Mouse (Mus musculus) testis, adult 2 months (tissue): ENCODE data around the gene Stk38.
A peak's percentile ranks its signal among the peaks of the same experiment; 100 is the strongest.

ENCODE experiments used
- CTCF ChIP-seq: fragments of 200-500 bp; IDR thresholded peaks from 2 replicates; pipeline ENCODE4 v1.5.1; 2012; ENCODE audit warnings: low read depth, mild to moderate bottlenecking, inconsistent platforms, low read length, moderate library complexity; ENCODE audit not compliant: control insufficient read depth, insufficient read depth, insufficient replicate concordance
- POLR2A ChIP-seq: fragments of 200-500 bp; IDR thresholded peaks from 2 replicates; pipeline ENCODE4 v1.6.1; 2012; ENCODE audit warnings: low read depth, mild to moderate bottlenecking, inconsistent platforms, low read length, moderate library complexity; ENCODE audit not compliant: control insufficient read depth

GRCm38 (mm10) chr17:28926380-28926779 lies 81.4 kb downstream of the Stk38 start:
- TF ChIP-seq POLR2A (no peak), CTCF (peak; percentile 74)
